Mouse (Mus musculus) forebrain, embryonic 10.5 days (tissue): ENCODE data around the gene Ncoa3. TPM values are rescaled to one million over a fixed set of nuclear protein-coding genes. Genes with fewer than 3 reads are reported as not detected.
"Not testable (repeated sequence)": the region's sequence is repeated elsewhere in the genome, so short reads cannot be mapped to it uniquely, and the experiment has no call there.

Source experiments
- DNase-seq: peaks from one replicate; pipeline ENCODE4 v3.0.0-alpha.2; 2017; ENCODE audit warnings: low spot score; ENCODE audit errors: extremely low spot score
- H3K27ac ChIP-seq: fragments of 300-500 bp; sonication (generic); 2 replicates; pipeline ENCODE4 v1.5.1; 2016; ENCODE audit warnings: mild to moderate bottlenecking
- H3K27me3 ChIP-seq: fragments of 300-500 bp; sonication (generic); 2 replicates; pipeline ENCODE4 v1.6.1; 2016; ENCODE audit warnings: mild to moderate bottlenecking; ENCODE audit not compliant: poor library complexity, severe bottlenecking
- H3K36me3 ChIP-seq: fragments of 300-500 bp; sonication (generic); replicated peaks from 2 replicates; pipeline ENCODE4 v1.6.1; 2016; ENCODE audit warnings: mild to moderate bottlenecking, moderate library complexity
- H3K4me1 ChIP-seq: fragments of 300-500 bp; sonication (generic); 2 replicates; pipeline ENCODE4 v1.6.1; 2016
- H3K4me3 ChIP-seq: fragments of 300-500 bp; sonication (generic); 2 replicates; pipeline ENCODE4 v1.5.1; 2016; ENCODE audit warnings: mild to moderate bottlenecking, moderate library complexity
- H3K9me3 ChIP-seq: fragments of 300-500 bp; sonication (generic); 2 replicates; pipeline ENCODE4 v1.6.1; 2016; ENCODE audit warnings: mild to moderate bottlenecking, moderate library complexity
- WGBS: fragments of 180-500 bp; shearing (Covaris S2); methylation state at CpG from one replicate; pipeline ENCODE4 v1.1.7; 2016; 5-methylcytosine and 5-hydroxymethylcytosine counted together
- polyA plus RNA-seq: library from polyadenylated mRNA; unstranded; fragments of >200 nt; fragmentation: Nextera tagmentation; extraction: Ambion mirVana; gene quantifications from 2 replicates; pipeline ENCODE4 v1.2.1, GENCODE M21; 2016

Ncoa3 gene
- polyA plus RNA-seq, 1 experiment from 2014 or later: 14.3 TPM

DNA sequence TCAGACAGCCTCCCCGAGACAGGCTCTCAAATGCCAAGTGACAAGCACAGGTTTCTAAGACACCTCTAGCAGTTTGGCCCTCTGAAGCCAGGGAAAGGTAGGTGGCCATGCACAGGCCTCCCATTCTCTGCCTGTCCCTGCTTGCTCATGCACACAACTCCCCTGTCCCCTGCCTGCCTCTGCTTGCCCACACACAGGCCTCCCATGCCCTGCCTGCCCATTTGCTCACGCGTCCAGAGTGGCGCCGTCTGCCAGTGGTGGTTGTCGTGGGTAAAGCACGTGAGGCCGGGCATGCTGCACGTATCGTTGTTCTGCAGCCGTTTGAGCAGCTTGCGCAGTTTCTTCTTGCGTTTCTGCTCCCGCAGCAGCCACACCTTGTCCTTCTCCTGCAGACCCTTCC is 86.8 kb downstream of the Ncoa3 start:
- Histone ChIP-seq H3K4me3 (no peak overlapping the region), H3K36me3 (peaks cover 97% of the 10 kb centered on the region), H3K27ac (no peak overlapping the region), H3K9me3 (no peaks in the 10 kb centered on the region), H3K4me1 (peaks cover 32% of the 10 kb centered on the region), H3K27me3 (no peaks in the 10 kb centered on the region)
- 95% methylated on average over 14 of the region's 14 CpGs for WGBS
- DNase-seq: no peak

DNA sequence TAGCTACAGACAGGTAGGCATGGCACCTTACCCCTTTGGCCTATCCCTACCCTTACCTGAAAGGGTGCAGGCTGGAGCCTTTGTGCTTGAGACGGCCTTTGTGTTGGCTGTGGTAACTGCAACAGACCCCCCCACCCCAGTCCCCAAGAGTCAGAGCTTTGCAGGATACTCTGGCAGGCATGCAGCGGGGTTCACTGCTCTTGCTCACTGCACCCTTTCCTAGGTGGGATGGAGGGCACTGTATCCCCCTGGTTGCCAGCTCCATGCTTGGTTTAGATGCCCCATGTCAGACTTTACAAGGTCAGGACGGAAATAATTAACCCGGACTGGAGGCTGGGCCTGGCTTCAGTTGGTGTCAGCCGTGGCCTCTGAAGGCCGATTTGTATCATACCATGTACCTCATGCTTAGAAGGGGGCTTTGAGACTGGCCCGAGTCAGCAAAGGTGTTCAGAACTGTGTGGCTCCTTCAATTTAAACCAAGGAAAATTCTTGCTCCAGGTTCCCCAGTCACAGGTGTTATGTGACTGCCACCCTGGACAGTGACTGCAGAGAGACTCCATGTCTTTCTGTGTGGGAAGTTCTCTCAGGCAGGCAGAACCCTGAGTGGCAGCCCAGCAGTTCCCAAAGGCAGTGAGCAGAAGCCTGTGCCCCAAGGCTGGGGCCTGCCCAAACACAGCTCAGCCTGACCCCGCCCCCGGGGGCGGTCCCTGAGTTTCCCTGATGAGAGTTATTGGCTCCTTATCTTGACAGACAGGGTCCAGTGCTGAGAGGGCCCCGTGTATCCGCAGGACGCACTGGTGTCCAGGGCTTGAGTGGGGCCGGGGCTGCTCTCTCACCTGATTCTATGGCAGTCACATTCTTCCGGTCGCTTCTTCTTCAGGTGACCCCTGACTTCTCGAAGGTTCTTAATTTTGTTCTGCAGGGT is 87.8 kb downstream of the Ncoa3 start:
- DNase-seq: peak; percentile 54
- Histone ChIP-seq H3K36me3 (peaks cover 91% of the 10 kb centered on the region), H3K9me3 (no peaks in the 10 kb centered on the region), H3K4me1 (peaks cover 24% of the 10 kb centered on the region), H3K27ac (0 out of 2 replicates have a peak overlapping the region, but pooled peaks have one; percentile 11), H3K4me3 (no peak overlapping the region), H3K27me3 (no peaks in the 10 kb centered on the region)
- WGBS: 64% methylated on average over 17 of the region's 17 CpGs

DNA sequence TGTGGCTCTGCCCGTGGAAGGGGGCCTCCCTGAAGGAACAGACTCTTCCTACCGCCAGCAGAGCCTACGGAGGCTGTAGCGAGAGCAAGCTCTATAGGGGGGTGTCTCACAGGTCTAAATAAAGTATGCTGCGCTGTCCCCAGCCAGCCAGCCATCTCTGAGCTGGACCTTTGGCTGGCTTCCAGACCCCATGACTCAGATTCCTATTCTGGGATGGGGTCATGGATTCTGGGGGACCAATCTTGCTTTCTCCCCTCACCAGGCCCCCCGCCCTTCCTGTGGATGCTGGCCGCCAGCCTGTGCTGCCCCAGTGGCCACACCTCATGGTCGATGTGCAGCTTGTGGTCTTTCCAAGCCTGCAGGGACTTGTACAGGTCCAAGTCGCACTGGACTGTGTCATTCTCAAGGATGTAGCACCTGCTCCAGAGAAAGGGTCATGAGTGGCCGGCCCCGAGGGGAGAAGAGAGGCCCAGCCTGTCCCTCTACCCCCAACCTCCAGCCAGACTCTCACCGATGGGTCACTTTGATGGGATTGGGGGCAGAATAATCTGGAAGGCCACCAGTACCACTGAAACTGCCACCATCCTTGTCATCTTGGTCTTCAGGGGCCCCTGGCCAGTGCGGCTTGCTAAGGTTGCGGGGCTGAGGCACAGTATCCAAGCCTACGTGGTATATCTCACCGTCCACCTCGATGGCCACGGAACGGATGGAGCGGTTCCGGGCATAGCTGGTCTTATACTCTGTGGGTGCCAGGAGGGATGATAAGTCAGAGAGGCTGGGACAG is 88.7 kb downstream of the Ncoa3 start:
- Histone ChIP-seq H3K9me3 (no peaks in the 10 kb centered on the region), H3K27ac (peak overlapping the region; percentile 11; the same call in 1 of the 2 replicates), H3K36me3 (peaks cover 92% of the 10 kb centered on the region), H3K4me1 (peaks cover 19% of the 10 kb centered on the region), H3K4me3 (no peak overlapping the region), H3K27me3 (no peaks in the 10 kb centered on the region)
- 93% methylated on average over 21 of the region's 21 CpGs for WGBS
- no peak for DNase-seq

DNA sequence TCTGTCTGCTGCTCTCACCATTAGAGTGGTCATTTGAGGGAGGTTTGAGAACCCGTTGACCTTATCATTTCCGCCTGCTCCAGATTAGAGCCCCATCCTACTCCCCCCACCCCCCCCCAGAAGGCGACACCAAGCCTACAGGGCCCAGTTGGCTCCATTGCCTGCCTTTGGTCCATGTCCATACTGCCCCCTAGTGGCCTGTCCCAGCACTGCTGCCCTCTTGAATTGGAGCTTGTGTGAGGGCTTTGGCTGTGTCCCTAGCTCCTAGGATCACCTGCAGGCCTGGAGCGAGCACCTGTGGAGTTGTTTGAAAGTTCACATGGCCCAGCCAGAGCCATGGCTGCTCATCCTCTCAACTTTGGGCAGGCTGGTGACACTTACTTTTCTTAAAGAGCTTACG is 89.8 kb downstream of the Ncoa3 start:
- Histone ChIP-seq H3K4me3 (no peak overlapping the region), H3K27me3 (no peaks in the 10 kb centered on the region), H3K36me3 (peaks cover 94% of the 10 kb centered on the region), H3K27ac (no peak overlapping the region), H3K4me1 (peaks cover 19% of the 10 kb centered on the region), H3K9me3 (no peaks in the 10 kb centered on the region)
- 74% methylated on average over 5 of the region's 5 CpGs for whole genome bisulfite sequencing
- DNase-seq: peak; percentile 75

DNA sequence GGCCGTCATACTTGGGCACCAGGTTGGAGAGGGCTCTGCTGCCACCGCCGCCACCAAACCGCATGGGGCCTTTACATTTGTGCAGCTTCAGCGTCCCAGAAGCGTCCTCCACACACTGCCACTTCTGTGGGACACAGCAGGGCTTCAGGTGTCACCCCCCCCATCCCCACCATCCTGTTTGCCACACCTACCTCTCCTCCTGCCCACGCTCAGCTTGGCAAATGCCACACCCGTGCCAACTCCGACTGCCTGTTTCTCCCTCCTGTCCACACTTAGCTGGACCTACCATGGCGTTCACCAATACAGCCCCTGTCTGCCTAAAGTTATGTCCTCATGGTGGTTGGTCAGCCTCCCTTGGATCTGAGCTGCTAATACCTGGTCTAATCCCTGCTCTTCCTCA is 90.2 kb downstream of the Ncoa3 start:
- peaks cover 94% of the 10 kb centered on the region for H3K36me3 ChIP-seq
- no peaks in the 10 kb centered on the region for H3K9me3 ChIP-seq
- 87% methylated on average over 10 of the region's 10 CpGs for WGBS
- no peak overlapping the region for H3K27ac ChIP-seq
- no peak for DNase-seq
- no peak overlapping the region for H3K4me3 ChIP-seq
- H3K4me1 ChIP-seq: peaks cover 19% of the 10 kb centered on the region
- no peaks in the 10 kb centered on the region for H3K27me3 ChIP-seq

DNA sequence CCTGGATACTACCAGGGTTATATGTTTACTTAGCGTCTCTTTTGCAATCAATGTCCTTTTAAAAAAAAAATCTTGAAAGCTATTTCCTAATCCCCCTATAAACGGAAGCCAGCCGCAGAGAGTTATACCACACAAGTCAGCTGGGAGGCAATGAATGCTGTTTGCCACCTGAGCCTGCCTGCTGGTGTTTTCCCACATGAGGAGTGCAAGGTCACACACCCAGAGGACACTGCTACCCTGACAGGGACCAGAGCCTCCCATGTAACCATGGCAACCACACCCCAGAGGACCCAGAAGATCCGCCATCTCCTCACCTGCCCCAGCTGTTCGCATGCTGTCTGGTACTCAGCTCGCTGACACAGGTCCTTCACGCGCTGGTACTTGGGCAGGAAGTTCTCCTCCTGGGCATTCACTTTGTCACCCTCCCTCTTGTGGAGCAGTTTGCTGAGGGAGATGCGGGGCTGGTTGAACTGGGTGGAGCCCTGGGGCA is 91.2 kb downstream of the Ncoa3 start:
- H3K27me3 ChIP-seq: no peaks in the 10 kb centered on the region
- peaks cover 91% of the 10 kb centered on the region for H3K36me3 ChIP-seq
- DNase-seq: no peak
- no peak overlapping the region for H3K4me3 ChIP-seq
- 91% methylated on average over 9 of the region's 9 CpGs for WGBS
- peaks cover 19% of the 10 kb centered on the region for H3K4me1 ChIP-seq
- H3K9me3 ChIP-seq: no peaks in the 10 kb centered on the region
- H3K27ac ChIP-seq: no peak overlapping the region

DNA sequence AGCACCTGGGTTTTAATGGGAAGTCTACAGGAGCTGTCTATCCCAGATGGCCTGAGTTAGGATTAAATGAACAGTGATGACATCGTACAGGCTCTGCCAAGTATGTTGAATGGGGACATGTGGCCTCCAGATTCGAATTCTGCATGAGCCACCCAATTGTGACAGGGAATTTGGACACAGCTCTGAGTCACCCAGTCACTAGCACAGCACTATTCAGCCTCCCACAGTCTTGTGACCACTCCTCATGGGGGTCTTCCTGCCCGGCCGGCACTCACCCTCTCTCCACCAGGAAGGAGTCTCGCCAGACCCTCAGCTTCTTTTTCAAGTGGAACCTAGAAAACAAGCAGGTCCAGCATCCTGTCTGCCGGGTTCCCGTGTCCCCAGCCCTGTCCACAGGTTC is 91.7 kb downstream of the Ncoa3 start:
- no peak for DNase-seq
- peaks cover 91% of the 10 kb centered on the region for H3K36me3 ChIP-seq
- no peak overlapping the region for H3K4me3 ChIP-seq
- H3K27ac ChIP-seq: no peak overlapping the region
- peaks cover 19% of the 10 kb centered on the region for H3K4me1 ChIP-seq
- WGBS: 88% methylated on average over 7 of the region's 7 CpGs
- no peaks in the 10 kb centered on the region for H3K27me3 ChIP-seq
- no peaks in the 10 kb centered on the region for H3K9me3 ChIP-seq

DNA sequence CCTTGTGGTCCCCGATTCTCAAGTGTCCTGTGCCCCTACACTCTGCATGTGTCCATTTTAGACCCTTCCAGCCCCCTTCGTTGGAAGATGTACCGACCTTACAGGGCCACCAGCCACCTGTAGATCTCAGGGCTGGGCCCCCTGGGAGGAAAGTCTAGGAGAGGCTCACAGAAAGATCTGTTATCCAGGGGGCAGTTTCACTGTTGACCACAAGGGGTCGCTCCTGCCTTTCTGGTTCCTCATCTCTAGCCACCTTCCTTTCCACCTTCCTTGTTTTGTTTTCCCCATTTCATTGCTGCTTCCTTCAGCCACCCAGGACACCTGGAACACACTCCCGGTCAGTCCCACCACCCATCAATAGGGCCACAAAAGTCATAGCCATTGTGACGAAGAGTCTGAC is 92.5 kb downstream of the Ncoa3 start:
- DNase-seq: peak; percentile 62
- peaks cover 17% of the 10 kb centered on the region for H3K4me1 ChIP-seq
- not testable (repeated sequence) for H3K4me3 ChIP-seq, H3K27me3 ChIP-seq, H3K9me3 ChIP-seq, H3K27ac ChIP-seq
- H3K36me3 ChIP-seq: peaks cover 90% of the 10 kb centered on the region
- 42% methylated on average over 6 of the region's 6 CpGs for WGBS

DNA sequence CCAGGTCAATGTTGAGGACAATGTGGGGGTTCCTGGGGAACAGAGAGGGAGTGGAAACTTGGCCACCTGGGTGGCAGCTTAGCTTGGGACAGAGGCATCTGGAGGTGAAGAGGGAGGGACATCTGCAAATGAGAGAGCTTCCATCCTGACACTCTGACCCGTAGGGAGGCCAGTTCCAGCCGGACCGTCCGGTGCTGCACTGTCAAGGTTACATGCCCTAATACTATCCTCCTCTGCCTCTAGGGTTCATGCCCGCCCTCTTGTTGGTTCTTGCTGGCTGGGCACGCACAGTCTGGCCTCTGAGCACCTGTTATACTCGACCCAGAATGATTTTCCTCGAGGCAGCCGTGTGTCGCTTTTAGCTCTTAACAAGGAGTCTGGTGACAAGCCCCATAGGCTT is 93.3 kb downstream of the Ncoa3 start:
- H3K9me3 ChIP-seq: no peaks in the 10 kb centered on the region
- H3K4me1 ChIP-seq: peaks cover 17% of the 10 kb centered on the region
- 95% methylated on average over 10 of the region's 10 CpGs for WGBS
- no peak for DNase-seq
- 0 out of 2 replicates have a peak overlapping the region, but pooled peaks have one; percentile 8 for H3K27ac ChIP-seq
- H3K27me3 ChIP-seq: no peaks in the 10 kb centered on the region
- peaks cover 90% of the 10 kb centered on the region for H3K36me3 ChIP-seq
- H3K4me3 ChIP-seq: no peak overlapping the region

DNA sequence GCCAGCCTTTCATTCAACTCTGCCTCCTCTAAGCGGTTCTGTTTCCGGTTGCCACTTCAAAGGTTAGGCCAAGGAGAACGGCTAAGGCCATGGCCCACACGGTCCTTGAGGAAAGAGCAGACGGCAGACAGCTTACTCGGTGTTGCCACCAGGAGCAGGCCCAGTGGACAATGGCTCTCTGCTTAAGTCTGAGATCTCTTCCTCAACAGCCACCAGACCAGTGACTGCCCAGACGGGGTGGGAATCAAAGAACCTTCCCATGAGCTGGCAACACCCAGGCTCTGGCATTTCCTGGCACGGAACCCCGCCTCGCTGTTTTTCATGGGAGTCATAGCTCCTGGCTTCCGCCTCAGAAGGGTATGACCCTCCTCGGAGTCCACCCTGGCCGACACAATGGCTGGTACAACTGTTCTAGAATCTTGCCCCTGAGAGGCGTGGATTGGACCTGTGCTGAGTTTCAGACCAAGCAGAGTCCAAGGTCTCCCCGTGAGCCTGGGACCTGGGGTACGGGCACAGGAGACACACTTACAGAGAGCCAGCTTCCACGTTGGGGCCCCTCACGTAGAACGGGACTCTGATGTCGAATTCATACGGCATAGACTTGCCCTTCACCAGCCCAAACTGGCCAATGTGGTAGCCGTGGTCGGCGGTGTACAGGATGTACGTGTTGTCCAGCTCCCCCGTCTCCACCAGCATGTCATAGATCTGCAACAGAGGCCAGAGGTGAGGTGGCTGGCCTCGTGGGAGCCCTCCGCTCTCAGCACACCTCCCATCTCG is 94.2 kb downstream of the Ncoa3 start:
- Histone ChIP-seq H3K27me3 (no peaks in the 10 kb centered on the region), H3K9me3 (no peaks in the 10 kb centered on the region), H3K4me3 (no peak overlapping the region), H3K27ac (no peak overlapping the region), H3K4me1 (peaks cover 17% of the 10 kb centered on the region), H3K36me3 (peaks cover 90% of the 10 kb centered on the region)
- 92% methylated on average over 29 of the region's 29 CpGs for WGBS
- no peak for DNase-seq

DNA sequence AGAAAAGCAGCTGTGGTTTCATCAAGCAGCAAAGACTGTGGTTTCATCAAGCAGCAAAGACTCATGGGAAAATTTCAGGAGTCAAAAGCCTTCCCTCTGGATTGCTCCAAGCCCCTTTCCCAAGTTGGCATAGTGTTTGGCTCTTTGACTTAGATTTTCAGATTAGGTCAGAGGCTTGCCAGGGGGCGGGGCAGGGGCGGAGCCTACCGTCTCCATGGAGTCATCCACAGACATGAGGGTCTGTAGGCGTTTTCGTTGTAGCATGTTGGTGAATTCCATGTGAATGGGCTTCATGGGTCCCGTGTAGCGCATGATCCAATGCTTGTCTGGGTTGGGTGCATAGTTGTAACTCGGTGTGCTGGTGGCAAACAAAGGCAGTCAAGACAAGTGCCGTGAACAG is 96.6 kb downstream of the Ncoa3 start:
- Histone ChIP-seq H3K36me3 (peaks cover 90% of the 10 kb centered on the region), H3K27me3 (no peaks in the 10 kb centered on the region), H3K9me3 (no peaks in the 10 kb centered on the region; the same call in 1 of the 2 replicates), H3K4me3 (no peak overlapping the region), H3K27ac (no peak overlapping the region), H3K4me1 (peaks cover 20% of the 10 kb centered on the region)
- DNase-seq: no peak
- 88% methylated on average over 9 of the region's 9 CpGs for WGBS

DNA sequence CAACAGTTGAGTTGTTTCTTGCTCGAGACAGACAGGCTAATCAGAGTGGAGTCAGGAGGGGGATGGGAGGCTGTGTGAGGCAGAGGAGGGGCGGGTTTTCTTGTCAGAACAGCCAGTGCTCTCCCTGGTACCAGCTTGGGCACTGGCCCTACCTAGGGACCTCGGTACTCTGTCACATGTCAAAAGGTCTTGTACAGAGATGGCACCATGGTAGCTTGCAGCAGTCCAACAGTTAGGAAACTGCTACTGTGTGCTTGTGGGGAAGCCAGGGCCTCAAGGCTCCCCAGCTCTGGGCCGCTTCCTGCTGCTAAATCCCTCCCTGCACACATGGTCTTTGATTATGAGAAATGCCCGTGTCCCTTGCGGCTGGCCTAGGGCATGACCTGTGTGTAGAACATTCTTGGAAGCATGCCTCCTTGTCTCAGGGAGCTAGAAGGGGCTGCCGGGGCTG is 97.7 kb downstream of the Ncoa3 start:
- no peak overlapping the region for H3K4me3 ChIP-seq
- no peaks in the 10 kb centered on the region for H3K27me3 ChIP-seq
- H3K9me3 ChIP-seq: no peaks in the 10 kb centered on the region; the same call in 1 of the 2 replicates
- peaks cover 96% of the 10 kb centered on the region for H3K36me3 ChIP-seq
- H3K27ac ChIP-seq: peak overlapping the region; percentile 61
- DNase-seq: no peak
- WGBS: 45% methylated on average over 7 of the region's 7 CpGs
- H3K4me1 ChIP-seq: peaks cover 20% of the 10 kb centered on the region
